Mouse (Mus musculus): ENCODE data around the gene Irf2. TPM values are rescaled to one million over a fixed set of nuclear protein-coding genes. Genes with fewer than 3 reads are reported as not detected.
A peak's percentile ranks its signal among the peaks of the same experiment; 100 is the strongest.

The Irf2 gene
- polyA plus RNA-seq, 1 experiment: 33.2 TPM

GRCm38 (mm10) chr8:46850258-46850897, 110.8 kb downstream of the Irf2 start:
- H3K27ac ChIP-seq (ENCODE audit: insufficient read depth, low read length): no peak overlapping the region
- H3K4me1 ChIP-seq (ENCODE audit: control insufficient read depth, insufficient read depth, low read length): no peaks in the 10 kb centered on the region
- TF ChIP-seq POLR2A (IDR thresholded peaks at IDR 0.05; ENCODE audit: low read depth, low read length) (no peak), CTCF (IDR thresholded peaks at IDR 0.05; ENCODE audit: borderline replicate concordance, insufficient read depth, low read length) (no peak)
- no peak overlapping the region for H3K4me3 ChIP-seq (ENCODE audit: insufficient read depth, low read length)

- H3K27ac ChIP-seq (ENCODE audit: insufficient read depth, low read length): no peak overlapping the region
- no peak overlapping the region for H3K4me3 ChIP-seq (ENCODE audit: insufficient read depth, low read length)
- TF ChIP-seq POLR2A (IDR thresholded peaks at IDR 0.05; ENCODE audit: low read depth, low read length): no peak
- no peak for TF ChIP-seq CTCF (IDR thresholded peaks at IDR 0.05; ENCODE audit: borderline replicate concordance, insufficient read depth, low read length)
- no peaks in the 10 kb centered on the region for H3K4me1 ChIP-seq (ENCODE audit: control insufficient read depth, insufficient read depth, low read length)
Observed at GRCm38 (mm10) chr8:46851560-46851959, 112.0 kb downstream of the Irf2 start.

- Histone ChIP-seq H3K27ac (ENCODE audit: insufficient read depth, low read length) (no peak overlapping the region), H3K4me1 (ENCODE audit: control insufficient read depth, insufficient read depth, low read length) (no peaks in the 10 kb centered on the region), H3K4me3 (ENCODE audit: insufficient read depth, low read length) (no peak overlapping the region)
- TF ChIP-seq CTCF (IDR thresholded peaks at IDR 0.05; ENCODE audit: borderline replicate concordance, insufficient read depth, low read length) (no peak), POLR2A (IDR thresholded peaks at IDR 0.05; ENCODE audit: low read depth, low read length) (no peak)
Observed at GRCm38 (mm10) chr8:46852377-46852776, 112.8 kb downstream of the Irf2 start.

DNA sequence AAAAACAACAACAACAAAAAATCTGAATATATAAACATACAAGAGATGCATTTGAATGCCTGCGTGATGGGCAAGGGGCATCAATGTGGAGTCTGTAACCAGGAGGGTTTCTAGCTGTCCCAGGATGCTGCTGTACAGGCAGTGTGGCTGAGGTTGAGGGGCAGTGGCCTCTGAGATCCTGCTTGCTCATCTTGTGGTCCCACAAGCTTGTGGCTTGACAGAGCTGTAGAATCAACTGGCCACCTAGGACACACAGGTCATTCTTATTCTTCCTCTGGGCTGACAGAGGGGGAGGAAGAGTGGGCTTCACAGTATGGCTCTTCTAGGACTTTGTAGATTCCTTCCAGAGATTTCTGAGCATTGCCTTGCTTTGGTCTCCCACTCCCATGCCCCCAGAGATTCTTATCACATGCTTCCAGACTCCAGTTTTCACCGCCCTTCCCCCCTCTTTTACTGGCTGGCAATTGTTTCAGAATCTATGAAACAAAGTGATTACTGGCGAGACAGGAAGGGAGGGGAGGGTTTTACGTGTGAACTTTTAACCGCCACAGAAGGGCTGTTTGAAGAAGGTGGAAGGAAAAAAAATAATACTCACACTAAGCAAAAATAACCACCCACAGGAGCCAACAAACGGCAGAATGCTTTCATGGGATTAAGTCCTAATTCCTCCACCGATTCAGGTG, 119.8 kb downstream of the Irf2 start:
- H3K4me3 ChIP-seq (ENCODE audit: insufficient read depth, low read length): no peak overlapping the region
- H3K27ac ChIP-seq (ENCODE audit: insufficient read depth, low read length): no peak overlapping the region
- TF ChIP-seq CTCF (IDR thresholded peaks at IDR 0.05; ENCODE audit: borderline replicate concordance, insufficient read depth, low read length) (no peak), POLR2A (IDR thresholded peaks at IDR 0.05; ENCODE audit: low read depth, low read length) (no peak)
- H3K4me1 ChIP-seq (ENCODE audit: control insufficient read depth, insufficient read depth, low read length): no peaks in the 10 kb centered on the region

GRCm38 (mm10) chr8:46859847-46860167, 120.3 kb downstream of the Irf2 start:
- Histone ChIP-seq H3K4me1 (ENCODE audit: control insufficient read depth, insufficient read depth, low read length) (no peaks in the 10 kb centered on the region), H3K27ac (ENCODE audit: insufficient read depth, low read length) (no peak overlapping the region), H3K4me3 (ENCODE audit: insufficient read depth, low read length) (no peak overlapping the region)
- TF ChIP-seq POLR2A (IDR thresholded peaks at IDR 0.05; ENCODE audit: low read depth, low read length) (no peak), CTCF (IDR thresholded peaks at IDR 0.05; ENCODE audit: borderline replicate concordance, insufficient read depth, low read length) (no peak)

DNA sequence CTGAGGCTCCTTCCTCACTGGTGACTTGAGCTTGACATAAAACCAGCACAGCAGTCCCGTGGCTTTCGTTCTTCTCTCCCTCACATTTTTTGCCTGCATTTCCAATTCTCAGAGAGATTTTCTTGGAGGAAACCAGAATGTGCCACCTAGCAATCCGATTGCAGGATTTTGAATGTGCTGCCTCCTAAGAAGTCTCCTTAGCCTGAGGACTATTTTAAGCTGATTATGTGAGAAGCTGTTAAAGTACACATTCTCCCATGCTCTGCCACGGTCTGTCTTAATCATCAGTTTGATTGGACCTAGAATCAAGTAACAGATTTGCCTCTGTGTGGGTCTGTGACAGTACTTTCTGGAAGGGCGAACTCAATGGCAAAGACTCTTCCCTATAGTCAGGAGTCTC, 123.0 kb downstream of the Irf2 start:
- no peak for TF ChIP-seq POLR2A (IDR thresholded peaks at IDR 0.05; ENCODE audit: low read depth, low read length)
- no peak for TF ChIP-seq CTCF (IDR thresholded peaks at IDR 0.05; ENCODE audit: borderline replicate concordance, insufficient read depth, low read length)
- Histone ChIP-seq H3K4me1 (ENCODE audit: control insufficient read depth, insufficient read depth, low read length) (no peaks in the 10 kb centered on the region), H3K27ac (ENCODE audit: insufficient read depth, low read length) (no peak overlapping the region), H3K4me3 (ENCODE audit: insufficient read depth, low read length) (no peak overlapping the region)

DNA sequence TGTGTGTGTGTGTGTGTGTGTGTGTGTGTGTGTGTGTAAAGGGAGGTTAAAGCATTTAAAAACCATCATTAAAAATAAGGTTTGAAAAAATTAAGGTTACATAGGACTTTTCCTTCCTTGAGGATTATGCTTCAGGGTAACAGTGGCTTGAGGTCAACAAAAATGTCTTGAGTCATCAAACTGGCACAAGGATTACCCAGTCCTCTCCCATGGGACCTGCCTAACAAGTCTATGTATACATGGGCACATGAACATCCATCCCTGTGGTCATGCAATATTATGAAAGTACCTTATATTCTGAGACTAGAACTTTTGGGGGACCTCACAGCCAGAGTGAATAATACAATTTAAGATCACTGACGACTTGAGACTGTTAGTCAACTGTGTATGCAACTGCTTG, 125.9 kb downstream of the Irf2 start:
- TF ChIP-seq CTCF (IDR thresholded peaks at IDR 0.05; ENCODE audit: borderline replicate concordance, insufficient read depth, low read length) (no peak), POLR2A (IDR thresholded peaks at IDR 0.05; ENCODE audit: low read depth, low read length) (no peak)
- no peak overlapping the region for H3K27ac ChIP-seq (ENCODE audit: insufficient read depth, low read length)
- peaks cover 13% of the 10 kb centered on the region for H3K4me1 ChIP-seq (ENCODE audit: control insufficient read depth, insufficient read depth, low read length)
- H3K4me3 ChIP-seq (ENCODE audit: insufficient read depth, low read length): no peak overlapping the region

- Histone ChIP-seq H3K27ac (ENCODE audit: insufficient read depth, low read length) (peak overlapping the region; percentile 75), H3K4me3 (ENCODE audit: insufficient read depth, low read length) (no peak overlapping the region), H3K4me1 (ENCODE audit: control insufficient read depth, insufficient read depth, low read length) (peaks cover 13% of the 10 kb centered on the region)
- TF ChIP-seq POLR2A (IDR thresholded peaks at IDR 0.05; ENCODE audit: low read depth, low read length) (no peak), CTCF (IDR thresholded peaks at IDR 0.05; ENCODE audit: borderline replicate concordance, insufficient read depth, low read length) (no peak)
Observed at GRCm38 (mm10) chr8:46867440-46867839, 127.9 kb downstream of the Irf2 start.

- no peak for TF ChIP-seq POLR2A (IDR thresholded peaks at IDR 0.05; ENCODE audit: low read depth, low read length)
- no peak for TF ChIP-seq CTCF (IDR thresholded peaks at IDR 0.05; ENCODE audit: borderline replicate concordance, insufficient read depth, low read length)
- Histone ChIP-seq H3K27ac (ENCODE audit: insufficient read depth, low read length) (peak overlapping the region; percentile 99), H3K4me1 (ENCODE audit: control insufficient read depth, insufficient read depth, low read length) (peaks cover 13% of the 10 kb centered on the region), H3K4me3 (ENCODE audit: insufficient read depth, low read length) (no peak overlapping the region)
Observed at GRCm38 (mm10) chr8:46868346-46869065, 129.0 kb downstream of the Irf2 start.

- H3K4me1 ChIP-seq (ENCODE audit: control insufficient read depth, insufficient read depth, low read length): peaks cover 13% of the 10 kb centered on the region
- H3K27ac ChIP-seq (ENCODE audit: insufficient read depth, low read length): peak overlapping the region; percentile 99
- H3K4me3 ChIP-seq (ENCODE audit: insufficient read depth, low read length): no peak overlapping the region
- no peak for TF ChIP-seq POLR2A (IDR thresholded peaks at IDR 0.05; ENCODE audit: low read depth, low read length)
- no peak for TF ChIP-seq CTCF (IDR thresholded peaks at IDR 0.05; ENCODE audit: borderline replicate concordance, insufficient read depth, low read length)
Observed at GRCm38 (mm10) chr8:46869521-46869925, 130.0 kb downstream of the Irf2 start.
